Comparison of ENCODE assay signal across 16 mouse cellular contexts in genomic region chr9:96787797-96788196, GRCm38 (mm10). TPM values are rescaled to one million over a fixed set of nuclear protein-coding genes. Genes with fewer than 3 reads are reported as not detected.
DNase-seq lines count a peak whose midpoint lies in the region; ATAC-seq and TF ChIP-seq lines count a peak whose summit lies in the region.
"Had no signal": no experiment of that assay in that cellular context is flagged by ENCODE, and none has a peak within 500 bp of the region (broad histone marks: within the 10 kb centered on the region; RNA-seq: fewer than 3 reads in every experiment).

No protein-coding gene starts in this region.

- H3K79me2 ChIP-seq in heart, adult 2 months (replicated peaks; ENCODE audit: control insufficient read depth, insufficient read depth, low read length): no peaks in the 10 kb centered on the region

- no peaks in the 10 kb centered on the region for H3K36me3 ChIP-seq in heart, adult 2 months (ENCODE audit: control insufficient read depth, insufficient read depth, low read length)
- H3K36me3 ChIP-seq: limb, embryonic 15.5 days; neural tube, embryonic 12.5 days had no signal

- no peaks in the 10 kb centered on the region for H3K4me1 ChIP-seq in heart, adult 2 months (ENCODE audit: control insufficient read depth, insufficient read depth, low read length)
- H3K4me1 ChIP-seq: limb, embryonic 15.5 days; neural tube, embryonic 12.5 days had no signal

- no peak overlapping the region for H3K4me3 ChIP-seq in heart, adult 2 months
- H3K4me3 ChIP-seq: limb, embryonic 15.5 days; neural tube, embryonic 12.5 days had no signal

- no peak for TF ChIP-seq EP300 in heart, adult 2 months (IDR thresholded peaks at IDR 0.05; ENCODE audit: insufficient read depth, low read depth, low read length)

- H3K9ac ChIP-seq in heart, adult 2 months (ENCODE audit: low read depth, low read length): no peak overlapping the region
- H3K9ac ChIP-seq: limb, embryonic 15.5 days; neural tube, embryonic 12.5 days had no signal

- intact Hi-C loops in heart, adult 2 months (cut with DNase I): no loop called here

- 88% methylated on average over 10 of the region's 10 CpGs for WGBS in heart, adult 2 months

- peak; percentile 54 for ATAC-seq in megakaryocyte-erythroid progenitor cell, adult 5-6 weeks (replicated peaks; ENCODE audit: low FRiP score, low TSS enrichment, poor library complexity, severe bottlenecking)
- ATAC-seq: forebrain, embryonic 14.5 days had no signal

- DNase-seq in heart, adult 11 months: peak; percentile 36
- no peak for DNase-seq in heart, adult 2 months
- DNase-seq in T-cell, adult 2 months (ENCODE audit: low spot score): peak; percentile 8
- DNase-seq in kidney, adult 8-10 months: peak; percentile 52 to 62
- no peak for DNase-seq in gastrocnemius, postnatal 4 days (ENCODE audit: low spot score in 2 of 2)
- no peak for DNase-seq in layer of hippocampus, adult 9-10 months (ENCODE audit: low spot score)
- DNase-seq in cerebellum, postnatal 10 days: no peak
- DNase-seq: cerebellum, postnatal 36 days; gastrocnemius, postnatal 10 days; midbrain, embryonic 14.5 days; spleen, adult 18-20 months had no signal

- H3K27me3 ChIP-seq in heart, adult 2 months (ENCODE audit: control insufficient read depth, insufficient read depth, low read length): no peaks in the 10 kb centered on the region
- H3K27me3 ChIP-seq: limb, embryonic 15.5 days; neural tube, embryonic 12.5 days had no signal

- H3K27ac ChIP-seq in heart, adult 2 months: no peak overlapping the region
- H3K27ac ChIP-seq: limb, embryonic 15.5 days; neural tube, embryonic 12.5 days; stomach, postnatal 0 days had no signal

- TF ChIP-seq CTCF in heart, adult 2 months (IDR thresholded peaks at IDR 0.05): no peak

- no peak for TF ChIP-seq POLR2A in heart, adult 2 months (IDR thresholded peaks at IDR 0.05; ENCODE audit: insufficient read depth, low read depth, low read length)

RNA-seq across cellular contexts. Expression of gene Zbtb38, which starts 35.2 kb away (rescaled TPM):
- 10 to 100 TPM; 42.3 to 43.5 TPM for total RNA-seq in heart, adult 2 months (2021)
- polyA plus RNA-seq in heart, adult 2 months (2012; rRNA removed): 9.0 and 16.0 TPM in 2 replicates
- total RNA-seq in megakaryocyte-erythroid progenitor cell, adult 5-6 weeks (2014; fragmentation: Nextera tagmentation): 17.4 and 28.9 TPM in 2 replicates
- 21.1 and 38.7 TPM in 2 replicates for total RNA-seq in megakaryocyte-erythroid progenitor cell, adult 5-6 weeks (2017)
- 10 to 100 TPM; 15.9 to 20.1 TPM for total RNA-seq in gastrocnemius, postnatal 4 days (2021)

Comparison
In these comparisons a context has a peak if more than half of its experiments do, and no peak if none do; other contexts are left out.
1. DNase-seq: peak in heart, adult 11 months (single experiment), T-cell, adult 2 months (single experiment) and kidney, adult 8-10 months (2 of 2); none in heart, adult 2 months (0 of 2), gastrocnemius, postnatal 4 days (0 of 2), layer of hippocampus, adult 9-10 months (single experiment) and cerebellum, postnatal 10 days (0 of 2).